Mouse (Mus musculus): ENCODE results near the gene Lrrd1. TPM values are rescaled to one million over a fixed set of nuclear protein-coding genes. Genes with fewer than 3 reads are reported as not detected.

The Lrrd1 gene
- polyA plus RNA-seq, 1 experiment from 2014 or later = not detected

- ATAC-seq = peak; percentile 89
- Histone ChIP-seq H3K4me2 (replicated peaks; ENCODE audit: low read depth) (peak within 1 kb of the TSS; percentile 90), H3K9ac (ENCODE audit: low read depth, low read length) (peak within 1 kb of the TSS; percentile 68), H3K4me3 (ENCODE audit: low read depth, low read length) (peak within 1 kb of the TSS; percentile 77), H3K4me1 (replicated peaks; ENCODE audit: control insufficient read depth, insufficient read depth, low read length) (0 out of 2 replicates have a peak, but pooled peaks cover 2% of the 10 kb centered on the region), H3K27me3 (replicated peaks; ENCODE audit: control insufficient read depth, insufficient read depth, low read length) (no peaks in the 10 kb centered on the region), H3K36me3 (ENCODE audit: control insufficient read depth, insufficient read depth) (no peaks in the 10 kb centered on the region), H3K27ac (ENCODE audit: low read depth, low read length) (peak within 1 kb of the TSS; percentile 84), H3K9me3 (ENCODE audit: control insufficient read depth) (no peaks in the 10 kb centered on the region)
- TF ChIP-seq CTCF (IDR thresholded peaks at IDR 0.05; ENCODE audit: low read depth) = no peak; the same call in 1 of the 2 replicates
- under 1% methylated on average over 102 of the region's 109 CpGs for WGBS
These were observed 42.3 kb upstream of the Lrrd1 start, which contains the start of the genes Ankib1 and Krit1 for GRCm38 (mm10) chr5:3802433-3803291. Ankib1 (minus strand) TSS chr5:3802925. Krit1 (plus strand) TSS chr5:3803184.

- peak overlapping the region; percentile 84 for H3K27ac ChIP-seq (ENCODE audit: low read depth, low read length)
- no peaks in the 10 kb centered on the region for H3K9me3 ChIP-seq (ENCODE audit: control insufficient read depth)
- under 1% methylated on average over 36 of the region's 36 CpGs for WGBS
- peak; percentile 71 for ATAC-seq
- peak; percentile 36 for TF ChIP-seq CTCF (IDR thresholded peaks at IDR 0.05; ENCODE audit: low read depth)
- peak overlapping the region; percentile 77 for H3K4me3 ChIP-seq (ENCODE audit: low read depth, low read length)
- H3K27me3 ChIP-seq (replicated peaks; ENCODE audit: control insufficient read depth, insufficient read depth, low read length) = no peaks in the 10 kb centered on the region
- peak overlapping the region; percentile 68 for H3K9ac ChIP-seq (ENCODE audit: low read depth, low read length)
- 0 out of 2 replicates have a peak, but pooled peaks cover 2% of the 10 kb centered on the region for H3K4me1 ChIP-seq (replicated peaks; ENCODE audit: control insufficient read depth, insufficient read depth, low read length)
- H3K4me2 ChIP-seq (replicated peaks; ENCODE audit: low read depth) = peak overlapping the region; percentile 90
- no peaks in the 10 kb centered on the region for H3K36me3 ChIP-seq (ENCODE audit: control insufficient read depth, insufficient read depth)
These were observed 41.4 kb upstream of the Lrrd1 start for GRCm38 (mm10) chr5:3803292-3804165.

- no peaks in the 10 kb centered on the region for H3K27me3 ChIP-seq (replicated peaks; ENCODE audit: control insufficient read depth, insufficient read depth, low read length)
- 93% methylated on average over 1 of the region's 1 CpGs for WGBS
- H3K4me2 ChIP-seq (replicated peaks; ENCODE audit: low read depth) = no peak overlapping the region
These were observed 36.5 kb upstream of the Lrrd1 start for GRCm38 (mm10) chr5:3808472-3808871.

GRCm38 (mm10) chr5:3834107-3834506 is 10.9 kb upstream of the Lrrd1 start:
- no peaks in the 10 kb centered on the region for H3K27me3 ChIP-seq (replicated peaks; ENCODE audit: control insufficient read depth, insufficient read depth, low read length)
- WGBS = 74% methylated on average over 1 of the region's 1 CpGs
- peaks cover 35% of the 10 kb centered on the region for H3K36me3 ChIP-seq (ENCODE audit: control insufficient read depth, insufficient read depth)
- H3K27ac ChIP-seq (ENCODE audit: low read depth, low read length) = no peak overlapping the region
- peaks cover 3% of the 10 kb centered on the region; the same call in 1 of the 2 replicates for H3K9me3 ChIP-seq (ENCODE audit: control insufficient read depth)
- no peak overlapping the region for H3K4me2 ChIP-seq (replicated peaks; ENCODE audit: low read depth)
- H3K4me1 ChIP-seq (replicated peaks; ENCODE audit: control insufficient read depth, insufficient read depth, low read length) = no peaks in the 10 kb centered on the region
- ATAC-seq = no peak
- TF ChIP-seq CTCF (IDR thresholded peaks at IDR 0.05; ENCODE audit: low read depth) = no peak
- H3K4me3 ChIP-seq (ENCODE audit: low read depth, low read length) = no peak overlapping the region
- H3K9ac ChIP-seq (ENCODE audit: low read depth, low read length) = no peak overlapping the region

More at GRCm38 (mm10) chr5:3808472-3808871, 36.5 kb upstream of the Lrrd1 start:
- peak; percentile 23; the same call in 1 of the 2 replicates for TF ChIP-seq CTCF (IDR thresholded peaks at IDR 0.05; ENCODE audit: low read depth)
- ATAC-seq = no peak
- Histone ChIP-seq H3K4me1 (replicated peaks; ENCODE audit: control insufficient read depth, insufficient read depth, low read length) (no peaks in the 10 kb centered on the region), H3K9ac (ENCODE audit: low read depth, low read length) (no peak overlapping the region), H3K9me3 (ENCODE audit: control insufficient read depth) (no peaks in the 10 kb centered on the region), H3K4me3 (ENCODE audit: low read depth, low read length) (no peak overlapping the region), H3K36me3 (ENCODE audit: control insufficient read depth, insufficient read depth) (peaks cover 6% of the 10 kb centered on the region), H3K27ac (ENCODE audit: low read depth, low read length) (no peak overlapping the region)

DNA sequence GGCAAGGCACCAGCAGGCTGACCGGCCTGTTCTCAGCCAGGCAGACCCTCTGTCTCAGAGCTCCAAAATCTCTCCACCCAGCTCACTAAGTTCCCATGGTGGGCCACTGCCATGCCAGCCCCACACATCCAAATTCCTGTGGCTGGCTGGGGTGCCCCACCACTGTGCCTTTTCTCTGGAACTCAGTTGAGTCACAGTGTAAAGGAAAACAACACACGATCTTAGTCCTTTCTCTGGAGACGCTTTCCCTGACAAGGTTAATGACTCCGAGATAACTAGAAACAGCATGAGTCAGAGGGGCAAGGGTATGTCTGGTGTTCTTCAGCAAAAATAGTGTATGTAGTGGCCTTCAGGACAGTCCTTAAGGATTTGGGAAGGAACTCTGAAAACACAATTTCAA is 25.2 kb downstream of the Lrrd1 start:
- Histone ChIP-seq H3K4me2 (replicated peaks; ENCODE audit: low read depth) (no peak overlapping the region), H3K9me3 (ENCODE audit: control insufficient read depth) (no peaks in the 10 kb centered on the region), H3K36me3 (ENCODE audit: control insufficient read depth, insufficient read depth) (no peaks in the 10 kb centered on the region), H3K4me1 (replicated peaks; ENCODE audit: control insufficient read depth, insufficient read depth, low read length) (no peaks in the 10 kb centered on the region), H3K4me3 (ENCODE audit: low read depth, low read length) (no peak overlapping the region), H3K9ac (ENCODE audit: low read depth, low read length) (no peak overlapping the region), H3K27me3 (replicated peaks; ENCODE audit: control insufficient read depth, insufficient read depth, low read length) (no peaks in the 10 kb centered on the region), H3K27ac (ENCODE audit: low read depth, low read length) (no peak overlapping the region)
- WGBS = 55% methylated on average over 4 of the region's 4 CpGs
- no peak for ATAC-seq
- no peak for TF ChIP-seq CTCF (IDR thresholded peaks at IDR 0.05; ENCODE audit: low read depth)

- H3K4me3 ChIP-seq (ENCODE audit: low read depth, low read length) = no peak overlapping the region
- H3K27ac ChIP-seq (ENCODE audit: low read depth, low read length) = no peak overlapping the region
- H3K4me2 ChIP-seq (replicated peaks; ENCODE audit: low read depth) = no peak overlapping the region
- no peaks in the 10 kb centered on the region for H3K9me3 ChIP-seq (ENCODE audit: control insufficient read depth)
- no peaks in the 10 kb centered on the region for H3K4me1 ChIP-seq (replicated peaks; ENCODE audit: control insufficient read depth, insufficient read depth, low read length)
- WGBS = 80% methylated on average over 1 of the region's 1 CpGs
- no peak overlapping the region for H3K9ac ChIP-seq (ENCODE audit: low read depth, low read length)
- H3K27me3 ChIP-seq (replicated peaks; ENCODE audit: control insufficient read depth, insufficient read depth, low read length) = no peaks in the 10 kb centered on the region
- no peaks in the 10 kb centered on the region for H3K36me3 ChIP-seq (ENCODE audit: control insufficient read depth, insufficient read depth)
- TF ChIP-seq CTCF (IDR thresholded peaks at IDR 0.05; ENCODE audit: low read depth) = no peak
- ATAC-seq = no peak
These were observed 27.4 kb downstream of the Lrrd1 start for GRCm38 (mm10) chr5:3872348-3872747.
